Mouse (Mus musculus) heart, adult 18-20 months (tissue): ENCODE measurements at regions not wholly inside any gene's neighbourhood (a gene's known extent, or its start where the extent isn't known, plus 50 kb on each side); places are given as distances from the start of the nearest gene placed in this dataset.

Experiments used
- DNase-seq, 2 experiments: peaks; one replicate each; pipeline ENCODE4 v3.0.0; 2021 to 2022; ENCODE audit warnings: mixed read lengths in 1 of 2

DNA sequence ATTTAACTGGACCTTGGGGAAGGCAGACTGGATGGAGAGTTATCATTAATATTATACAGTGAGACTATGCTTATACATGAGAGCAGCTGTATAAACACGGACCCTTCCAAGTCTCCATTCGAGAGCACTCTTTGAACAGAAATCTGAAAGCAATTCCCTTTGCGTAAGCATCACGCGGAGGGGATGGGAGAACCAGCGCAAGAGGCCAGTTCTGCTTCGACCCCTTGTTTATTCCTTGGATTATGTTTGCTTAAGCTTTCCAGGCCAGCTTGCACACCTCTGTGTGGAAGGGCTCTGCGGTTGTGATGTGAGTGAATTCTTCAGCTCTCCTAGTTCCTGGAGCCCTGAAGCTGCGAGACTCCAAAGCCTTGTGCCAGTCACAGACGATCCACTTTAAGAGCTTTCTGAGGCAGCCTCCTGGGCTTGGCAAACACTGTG is 109.2 kb upstream of the Fbxo11 start:
- DNase-seq = peak; percentile 15 to 19

DNA sequence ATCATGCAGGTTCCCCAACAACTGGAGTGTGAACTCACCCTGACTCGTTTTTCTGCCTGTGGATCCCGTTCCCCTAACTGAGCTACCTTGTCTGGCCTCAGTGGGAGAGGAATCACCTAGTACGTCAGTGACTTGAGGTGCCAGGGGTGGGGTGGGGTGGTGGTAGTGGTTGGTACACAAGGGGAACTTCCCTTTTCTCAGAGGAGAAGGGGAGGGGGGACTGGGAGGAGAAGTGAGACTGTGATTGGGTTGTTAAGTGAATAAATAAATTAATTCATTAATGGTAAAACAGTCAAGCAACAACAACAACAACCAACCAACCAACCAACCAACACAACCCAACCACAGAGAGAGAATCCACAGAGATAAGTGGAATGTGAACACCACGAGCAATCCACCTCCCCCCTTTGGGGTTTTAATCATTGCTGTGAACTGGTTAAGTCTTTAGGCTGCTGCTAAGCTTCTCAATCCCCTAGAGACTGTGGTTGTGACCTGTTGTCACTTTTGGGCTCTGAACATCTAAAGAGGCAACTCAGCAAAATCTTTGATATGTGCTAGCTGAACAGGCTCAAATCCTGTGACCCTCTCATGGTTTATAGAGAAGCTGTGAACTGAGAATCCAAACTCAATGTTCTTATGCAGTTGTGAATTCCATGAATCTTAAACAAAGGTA is 111.0 kb upstream of the Fbxo11 start:
- DNase-seq = peak in 1 of 2 experiments; percentile 12

DNA sequence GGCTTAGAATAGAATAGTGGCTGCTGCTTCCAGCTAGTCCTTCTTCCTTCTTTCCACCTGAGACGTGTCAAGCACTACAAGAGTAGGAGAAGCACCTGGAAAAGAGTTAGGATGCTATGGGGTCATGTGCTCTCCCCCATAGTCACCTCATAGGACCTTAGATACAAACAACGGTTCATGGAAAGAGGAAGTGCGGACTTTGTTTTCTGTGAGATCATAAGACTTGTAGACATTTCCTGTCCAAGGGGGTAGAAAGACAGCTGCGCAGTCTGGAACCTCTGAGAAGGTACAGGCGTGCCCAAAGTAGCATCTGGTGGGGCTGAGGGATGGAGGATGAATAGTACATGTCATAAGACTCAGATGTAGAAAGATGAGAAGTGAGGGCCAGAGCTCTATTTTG is 125.6 kb upstream of the Fbxo11 start:
- peak in 1 of 2 experiments; percentile 13 for DNase-seq

DNA sequence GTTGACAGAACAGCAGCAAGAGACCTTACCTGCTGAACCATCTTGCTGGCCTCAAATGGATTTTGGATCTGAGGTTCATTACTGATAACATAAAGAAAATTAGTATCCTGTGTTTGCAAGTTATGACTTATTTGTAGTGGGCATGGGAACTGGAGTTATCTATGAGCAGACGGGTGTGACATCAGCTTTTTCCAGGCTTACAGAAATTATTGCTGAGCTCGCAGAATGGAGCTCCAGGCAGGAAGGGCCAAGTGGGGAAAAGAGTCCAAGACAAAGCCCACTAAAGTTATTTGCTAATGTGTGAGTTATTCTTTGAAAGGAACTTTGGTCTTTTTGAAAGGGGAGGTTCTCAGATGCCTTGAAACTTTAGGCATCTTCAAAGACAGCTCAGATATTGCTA is 126.4 kb upstream of the Fbxo11 start:
- DNase-seq = no peak

DNA sequence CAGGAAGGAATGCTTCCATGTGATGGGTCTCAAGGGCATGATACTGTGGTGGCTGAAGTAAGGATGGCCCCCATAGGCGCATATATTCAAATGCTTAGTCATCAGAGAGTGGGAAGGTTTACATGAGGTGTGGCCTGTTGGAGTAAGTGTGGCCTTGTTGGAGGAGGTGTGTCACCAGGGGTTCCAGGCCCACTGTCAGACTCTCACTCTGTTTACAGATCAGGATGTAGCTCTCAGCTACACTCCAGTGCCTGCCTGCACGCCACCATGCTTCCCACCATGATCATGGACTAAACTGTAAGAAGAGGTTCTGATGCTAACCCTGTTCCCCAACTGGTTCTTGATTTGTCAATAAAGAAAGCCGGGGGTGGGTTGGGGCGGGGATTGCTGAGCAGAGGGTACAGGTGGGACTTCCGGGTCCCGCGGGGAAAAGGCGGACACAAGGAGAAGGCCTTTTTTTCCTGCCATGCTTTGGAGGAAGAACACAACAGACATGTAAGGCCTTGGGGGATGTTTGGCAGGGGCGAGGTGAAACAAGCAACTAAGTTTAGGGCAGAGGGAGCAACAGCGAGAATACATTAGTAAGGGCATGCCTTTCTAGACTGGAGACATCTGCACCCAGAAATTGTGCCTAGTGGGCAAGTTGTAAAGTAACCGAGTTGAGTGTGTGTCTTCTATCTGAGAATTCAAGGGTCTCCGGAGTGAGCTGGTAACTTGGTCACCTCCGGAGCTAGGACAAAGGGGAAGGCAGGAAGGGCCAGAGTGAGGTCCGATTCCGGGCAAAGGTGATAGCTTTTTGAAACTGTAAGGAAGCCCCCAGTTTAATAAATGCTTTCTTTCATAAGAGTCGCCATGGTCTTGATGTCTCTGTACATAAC is 127.1 kb upstream of the Fbxo11 start:
- no peak for DNase-seq

DNA sequence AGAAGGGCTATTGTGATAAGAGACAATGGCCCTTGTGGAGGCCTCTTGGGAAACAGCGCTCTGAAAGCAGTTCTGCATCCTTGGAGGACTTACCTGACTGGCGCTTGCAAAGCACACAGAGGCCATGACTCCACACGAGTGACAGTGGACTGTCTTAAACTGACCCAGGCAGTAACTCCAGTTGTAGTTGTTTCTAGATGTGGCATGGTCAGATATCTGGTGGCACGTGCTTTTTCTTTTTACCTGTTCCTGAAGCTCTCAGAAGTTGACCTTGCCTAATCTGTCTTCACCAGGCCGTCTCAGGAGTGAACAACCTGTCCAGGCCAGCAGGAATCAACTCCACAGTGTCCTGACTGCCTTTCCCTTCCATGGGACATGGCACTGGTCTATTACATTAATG is 129.6 kb upstream of the Fbxo11 start:
- DNase-seq = no peak

DNA sequence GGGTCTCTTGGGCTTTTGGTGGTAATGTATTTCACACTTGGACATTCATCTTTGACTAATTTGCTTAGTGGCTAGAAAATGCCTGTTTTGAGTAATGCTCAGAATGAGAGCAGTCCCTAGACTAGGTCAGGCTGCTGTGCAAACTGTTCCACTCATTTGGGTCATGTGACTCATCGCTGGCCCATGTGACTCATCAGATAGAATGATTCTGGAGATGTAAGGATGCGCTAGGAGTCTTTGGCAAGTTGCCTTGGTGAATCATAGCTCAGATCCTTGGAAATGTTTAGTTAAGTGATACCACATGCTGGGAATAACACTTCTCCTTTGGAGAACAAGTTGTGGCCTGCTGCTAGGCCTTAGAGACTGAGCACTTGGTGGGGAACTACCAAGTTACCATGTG is 130.2 kb upstream of the Fbxo11 start:
- DNase-seq = peak in 1 of 2 experiments; percentile 35

DNA sequence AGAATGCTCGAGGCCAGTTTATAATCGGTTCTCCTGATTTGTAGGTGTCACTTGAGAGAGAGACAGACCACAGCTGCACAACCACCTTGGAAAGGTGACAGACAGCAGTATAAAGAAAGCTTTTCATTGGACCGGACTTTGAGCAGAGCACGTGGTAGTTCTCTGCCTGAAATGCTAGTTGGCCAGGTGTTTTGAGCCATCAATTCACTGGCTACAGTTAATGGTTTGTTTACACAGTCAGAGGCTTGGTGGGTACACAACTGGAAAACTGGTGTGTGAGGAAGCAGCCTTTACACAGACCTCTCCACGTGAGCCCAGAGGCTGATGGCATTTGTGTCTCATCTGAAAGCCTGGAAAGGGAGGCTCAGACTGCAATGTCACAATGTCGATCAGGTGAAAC is 130.8 kb upstream of the Fbxo11 start:
- no peak for DNase-seq

DNA sequence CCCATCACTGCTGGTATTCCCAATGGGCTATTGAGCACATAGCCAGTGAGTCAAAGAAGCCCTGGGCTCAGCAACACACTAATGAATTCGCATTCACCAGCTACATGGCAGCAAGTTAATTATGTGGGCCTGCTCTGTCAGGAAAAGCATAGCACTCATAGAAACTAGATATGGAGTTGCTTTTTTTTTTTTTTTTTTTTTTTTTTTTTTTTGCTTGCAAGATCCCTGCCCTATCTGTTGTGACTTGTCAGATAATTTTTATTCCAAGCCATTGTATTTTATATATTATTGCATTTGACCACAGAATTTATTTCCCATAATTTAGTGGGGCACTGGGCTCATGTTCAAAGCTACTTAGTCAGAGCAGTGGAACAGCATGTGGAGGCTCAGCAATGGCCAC is 131.2 kb upstream of the Fbxo11 start:
- no peak for DNase-seq

DNA sequence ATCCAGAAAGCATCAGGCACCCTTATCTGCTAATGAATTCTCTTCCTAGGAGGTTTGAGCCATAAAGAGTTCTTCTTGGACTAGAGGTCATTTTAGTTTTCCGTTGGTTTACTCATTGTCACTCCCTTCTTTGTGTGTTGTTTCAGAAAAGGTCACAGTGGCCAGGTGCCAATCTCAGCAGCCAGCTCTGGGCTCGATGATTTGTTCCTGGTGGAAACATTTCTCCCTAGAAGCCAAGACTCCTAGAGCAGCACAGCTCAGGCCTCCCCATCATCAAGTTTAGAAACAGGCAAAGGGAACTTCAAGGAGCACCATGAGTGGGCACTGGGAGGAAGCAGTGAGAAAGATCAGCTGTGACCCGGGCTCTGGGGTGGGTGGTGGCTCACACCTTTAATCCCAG is 132.3 kb upstream of the Fbxo11 start:
- DNase-seq = no peak

DNA sequence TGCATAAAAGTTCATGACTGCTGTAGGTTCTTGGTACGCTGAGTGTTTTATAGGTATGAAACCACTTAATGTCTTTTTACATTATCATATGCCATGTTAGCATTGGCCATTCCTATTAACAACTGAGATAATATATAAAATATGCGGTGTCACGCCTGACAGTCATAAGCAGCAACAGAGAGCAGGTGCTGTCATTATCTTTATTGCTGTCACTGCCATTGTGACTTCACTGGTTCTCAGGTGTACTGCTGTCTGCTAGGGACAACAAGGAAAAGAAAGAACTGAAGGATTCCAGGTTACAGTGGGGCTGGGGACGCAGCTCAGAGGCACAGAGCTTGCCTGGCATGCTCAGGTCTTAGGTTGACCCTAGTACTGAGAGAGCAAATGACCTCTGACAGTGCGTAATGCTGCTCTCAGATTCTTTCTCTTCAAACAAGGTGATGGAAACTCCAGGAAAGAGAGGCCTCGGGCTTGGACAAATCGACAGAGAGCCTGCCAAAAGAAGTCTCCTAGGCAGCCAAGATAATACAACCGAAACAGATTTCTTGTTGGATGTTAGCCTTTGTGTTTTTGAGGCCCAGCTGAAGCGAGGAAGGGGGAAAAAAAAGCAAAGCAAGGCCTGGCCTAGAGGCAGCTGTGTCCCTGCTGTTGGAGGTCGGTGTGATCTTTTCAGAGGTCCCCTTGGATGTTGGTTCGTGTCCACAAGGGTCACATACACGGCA is 136.3 kb upstream of the Fbxo11 start:
- peak; percentile 12 to 16 for DNase-seq

DNA sequence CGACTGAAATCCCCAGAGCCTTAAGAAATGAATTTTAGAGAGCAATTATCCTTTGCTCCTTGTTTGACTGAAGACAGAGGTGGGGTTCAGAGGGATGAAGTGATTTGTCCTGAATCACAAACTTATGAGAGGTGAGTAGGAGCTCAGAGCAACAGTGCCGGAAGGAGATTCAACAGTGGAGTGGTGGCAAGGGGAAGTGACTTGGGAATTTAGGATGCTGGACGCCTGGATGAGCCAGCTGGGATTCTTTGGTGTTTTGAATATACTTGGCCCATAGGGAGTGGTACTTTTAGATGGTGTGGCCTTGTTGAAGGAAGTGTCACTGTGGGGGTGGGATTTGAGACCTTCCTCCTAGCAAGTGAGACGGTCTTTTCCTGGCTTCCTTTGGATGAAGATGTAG is 137.1 kb upstream of the Fbxo11 start:
- DNase-seq = no peak

DNA sequence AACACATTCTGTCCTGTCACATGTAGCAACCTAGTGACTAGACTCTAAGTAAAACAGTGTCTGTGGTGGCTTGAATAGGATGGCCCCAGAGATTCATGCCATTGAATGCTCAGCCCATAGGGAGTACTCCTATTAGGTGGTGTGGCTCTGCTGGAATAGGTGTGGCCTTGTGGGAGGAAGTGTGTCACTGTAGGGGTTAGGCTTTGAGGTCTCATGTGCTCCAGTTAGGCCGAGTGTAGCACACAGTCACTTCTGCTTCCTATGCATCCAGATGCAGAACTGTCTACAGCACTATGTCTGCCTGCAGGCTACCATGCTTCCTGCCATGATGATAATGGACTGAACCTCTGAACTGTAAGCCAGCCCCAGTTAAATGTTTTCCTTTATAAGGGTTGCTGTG is 144.5 kb upstream of the Fbxo11 start:
- DNase-seq = no peak

DNA sequence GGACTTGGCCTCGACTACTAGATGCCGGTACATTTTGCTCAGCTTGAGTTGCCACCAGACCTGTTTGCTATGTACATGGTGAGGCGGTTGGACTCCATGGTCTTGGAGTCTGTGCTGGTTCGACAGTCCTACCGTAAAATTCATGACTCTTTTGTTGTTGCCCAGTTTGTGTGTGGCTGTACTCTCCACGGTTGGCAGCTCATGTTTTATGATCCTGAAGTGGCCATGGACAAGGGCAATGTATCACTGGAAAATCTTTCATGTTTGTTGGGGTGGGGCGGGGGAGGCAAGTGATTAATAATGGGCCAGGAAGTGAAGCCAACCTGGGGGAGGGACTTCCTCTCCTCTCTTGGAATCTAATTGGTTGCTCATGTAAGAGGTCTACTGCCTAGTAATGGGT is 147.0 kb upstream of the Fbxo11 start:
- DNase-seq = no peak

DNA sequence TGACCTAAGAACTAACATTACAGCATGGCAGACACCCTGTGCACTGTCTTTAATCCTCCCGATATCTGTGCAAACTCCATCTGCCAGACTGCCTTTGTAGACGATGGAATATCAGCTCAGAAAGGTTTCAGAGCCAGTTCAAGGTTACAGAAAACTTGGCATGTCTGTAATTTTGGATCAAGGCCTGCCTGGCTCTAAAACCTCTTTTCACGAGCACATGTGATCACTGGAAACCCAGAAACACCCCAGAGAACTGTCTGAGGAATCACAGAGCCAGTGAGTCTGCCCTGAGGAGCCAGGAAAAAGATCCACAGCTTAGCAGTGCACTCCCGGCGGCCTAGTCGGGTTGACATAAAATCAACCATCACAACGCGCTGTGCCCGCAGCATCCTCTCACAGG is 149.7 kb upstream of the Fbxo11 start:
- peak; percentile 44 to 59 for DNase-seq

DNA sequence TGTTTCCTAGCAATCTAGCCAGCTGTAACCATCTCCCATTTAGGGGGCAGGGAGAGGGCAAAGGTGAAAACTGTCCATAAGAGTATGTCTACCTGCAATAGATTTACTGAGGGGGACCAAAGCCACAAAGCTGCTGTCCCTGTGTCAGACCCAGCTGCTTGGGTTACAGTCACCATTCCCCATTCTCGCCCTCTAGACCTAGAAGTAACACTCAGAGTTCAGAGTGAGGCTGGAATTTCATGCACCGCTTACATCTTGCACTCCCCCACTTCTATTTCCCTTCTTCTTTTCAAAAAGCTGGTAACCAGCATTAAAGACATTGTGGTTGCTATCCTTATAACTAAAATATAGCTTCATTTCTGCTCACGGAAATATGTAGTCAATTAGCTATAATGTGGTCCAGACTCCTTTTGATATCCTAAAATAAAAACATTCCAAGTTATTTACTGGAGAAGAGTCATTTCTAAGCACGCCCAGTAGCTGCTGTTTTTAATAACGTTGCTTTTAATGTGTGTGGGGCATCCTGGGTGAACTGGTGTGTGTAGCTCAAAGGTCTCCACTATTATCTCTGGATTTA is 157.4 kb upstream of the Fbxo11 start:
- no peak for DNase-seq

DNA sequence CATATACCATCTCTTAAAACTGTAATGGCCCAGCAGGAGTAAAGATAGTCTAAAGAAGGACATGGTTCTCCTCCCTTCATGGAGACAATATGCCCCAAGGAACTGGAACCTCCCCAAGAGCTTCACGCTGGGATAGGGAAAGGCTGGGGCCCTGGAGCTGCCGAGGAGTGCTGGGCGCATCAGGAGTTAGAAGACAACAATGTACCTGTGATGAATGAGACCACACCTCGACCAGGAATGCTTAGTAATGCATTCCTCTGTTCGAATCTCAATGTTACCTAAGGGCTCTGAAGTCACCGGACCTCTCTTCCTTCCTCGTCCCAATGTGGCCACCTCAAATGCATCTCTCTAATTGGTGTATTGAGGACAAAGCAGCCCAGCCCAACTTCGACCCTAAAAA is 175.4 kb upstream of the Fbxo11 start:
- DNase-seq = no peak

DNA sequence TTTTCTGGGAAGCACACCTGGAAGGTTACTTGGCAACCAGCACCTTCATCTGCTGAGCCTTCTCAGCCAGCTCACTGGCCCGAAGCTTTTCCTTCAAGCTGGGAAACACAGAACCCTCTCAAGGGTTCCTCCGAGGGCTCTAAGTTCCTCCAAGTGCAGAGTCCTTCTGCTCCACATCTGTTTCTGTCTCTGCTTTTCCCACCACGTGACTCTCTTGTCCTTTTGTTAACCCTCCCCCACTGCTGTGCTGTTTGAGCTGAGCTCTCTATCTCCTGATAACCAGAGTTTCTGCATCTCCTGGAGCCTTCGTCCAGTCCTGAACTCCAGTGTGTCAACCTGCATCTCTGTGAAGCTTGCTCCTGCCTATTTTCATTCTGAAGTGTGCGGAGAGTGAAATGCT is 183.5 kb upstream of the Fbxo11 start:
- DNase-seq = no peak

DNA sequence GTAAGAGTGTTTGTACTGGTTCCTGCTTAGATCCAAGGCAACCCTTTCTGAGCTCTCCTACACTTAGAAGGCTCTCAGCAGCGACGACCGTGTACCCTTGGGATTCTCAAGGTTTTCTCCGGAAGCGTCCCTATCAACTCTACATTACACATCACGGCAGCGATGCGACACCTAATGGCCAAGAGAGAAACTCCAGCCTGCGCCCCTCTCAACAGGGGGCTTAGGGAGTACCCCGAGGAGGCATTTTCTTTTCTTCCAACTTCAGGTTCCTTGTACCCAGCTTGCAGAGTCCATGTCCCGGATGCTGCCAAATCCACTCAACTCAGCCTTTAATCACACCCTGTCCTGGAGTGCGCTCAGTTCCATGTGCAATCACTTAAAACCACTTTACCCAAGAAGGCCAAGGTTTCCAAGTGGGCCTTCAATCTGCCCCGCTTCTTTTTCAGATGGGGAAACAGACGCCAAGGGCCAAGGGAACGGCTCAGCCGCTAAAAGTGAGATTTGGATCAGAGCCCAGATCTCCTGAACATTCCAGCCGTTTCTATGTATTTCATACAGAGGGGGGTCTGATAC is 186.9 kb upstream of the Fbxo11 start:
- peak; percentile 57 to 81 for DNase-seq

DNA sequence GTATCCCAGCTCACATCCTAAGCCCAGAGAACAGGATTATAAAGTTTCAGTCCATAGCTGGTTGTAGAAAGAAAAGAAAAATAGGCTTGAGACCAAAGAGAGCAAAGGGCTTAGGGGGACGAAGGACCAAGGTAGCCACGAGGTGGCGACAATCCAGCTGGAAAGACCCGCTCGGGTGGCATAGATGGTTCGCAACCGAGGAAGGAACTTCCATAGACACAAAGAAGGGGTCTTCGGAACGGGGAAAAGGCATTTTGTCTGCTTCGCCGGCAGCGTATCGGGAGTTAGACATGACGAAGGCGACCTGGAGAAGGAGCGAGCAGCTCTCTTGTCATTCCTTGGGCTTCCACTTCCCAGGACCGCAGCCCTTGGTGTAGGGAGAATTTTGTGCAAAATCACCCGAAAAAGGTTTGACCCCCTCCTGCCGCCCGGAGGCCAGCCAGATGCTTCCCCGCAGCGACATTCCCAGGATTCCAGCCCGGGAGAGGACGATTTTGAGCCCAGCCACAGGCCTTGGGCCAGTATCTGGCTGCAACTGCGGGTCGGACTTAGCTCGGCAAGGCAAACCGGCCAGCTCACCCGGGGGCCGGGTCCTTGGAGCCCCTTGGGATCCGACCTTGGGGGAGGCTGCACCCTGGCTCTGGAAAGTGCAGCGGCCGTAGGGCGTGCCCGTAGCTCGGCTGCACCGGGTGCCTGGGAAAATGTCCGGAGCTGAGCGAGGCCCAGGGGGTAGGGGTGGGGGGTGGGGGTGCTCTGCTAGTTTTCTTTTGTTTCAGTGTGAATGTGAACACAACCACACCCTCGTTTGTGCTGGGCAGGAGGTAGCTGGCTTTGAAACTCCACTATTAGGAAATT is 184.5 kb upstream of the Foxn2 start:
- peak; percentile 86 to 88 for DNase-seq
